Mouse (Mus musculus) heart, adult 2 months (tissue): ENCODE data around the gene Izumo1.

Source experiments
- CTCF ChIP-seq: fragments of 200-600 bp; IDR thresholded peaks from 2 replicates; pipeline ENCODE4 v1.8.1; 2022; ENCODE audit warnings: antibody characterized with exemption, mild to moderate bottlenecking, moderate library complexity
- EP300 ChIP-seq: fragments of 200-500 bp; IDR thresholded peaks from 2 replicates; pipeline ENCODE4 v1.6.1; 2011; ENCODE audit warnings: low read depth, low read length, control low read depth; ENCODE audit not compliant: insufficient read depth
- POLR2A ChIP-seq: fragments of 200-500 bp; IDR thresholded peaks from 2 replicates; pipeline ENCODE4 v1.6.1; 2011; ENCODE audit warnings: mild to moderate bottlenecking, low read depth, low read length, control low read depth; ENCODE audit not compliant: insufficient read depth

DNA sequence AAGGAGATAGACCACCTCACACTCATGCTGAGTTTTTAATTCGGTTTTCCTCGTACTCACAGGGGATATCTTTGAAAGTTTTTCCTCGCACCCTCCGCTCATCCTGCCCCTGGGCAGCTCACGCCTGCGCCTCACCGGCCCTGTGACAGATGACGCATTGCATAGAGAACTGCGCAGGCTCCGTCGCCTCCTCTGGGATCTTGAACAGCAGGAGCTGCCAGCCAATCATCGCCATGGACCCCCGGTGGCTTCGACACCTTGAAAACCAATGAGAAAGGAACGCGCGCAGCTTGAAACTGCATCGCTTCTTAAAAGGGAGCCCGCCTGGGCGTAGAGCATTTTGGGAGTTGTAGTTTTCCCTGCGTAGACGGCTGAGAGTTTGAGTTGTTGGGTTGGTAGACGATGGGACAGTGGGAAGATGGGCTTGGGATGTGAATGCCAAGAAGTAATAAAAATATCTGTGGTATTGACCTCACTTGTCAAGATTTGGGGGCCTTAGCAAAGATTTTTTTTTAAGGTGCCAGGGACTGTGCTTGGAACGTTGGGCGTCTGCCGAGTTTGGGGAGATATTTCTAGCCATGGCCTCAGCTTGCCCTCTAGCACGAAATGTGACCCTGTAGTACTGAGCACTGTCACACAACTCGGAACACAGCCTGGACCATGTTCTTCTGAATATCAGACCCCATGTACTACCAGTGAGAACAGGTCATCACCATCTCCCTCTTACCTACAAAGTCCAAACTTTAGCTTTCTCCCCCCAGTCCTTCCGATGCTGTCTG, 17.2 kb downstream of the Izumo1 start:
- TF ChIP-seq CTCF = no peak
- TF ChIP-seq EP300 = no peak
- peak; percentile 66 for TF ChIP-seq POLR2A
